Mouse (Mus musculus): ENCODE results near the gene Crxos.

Crxos gene

GRCm38 (mm10) chr7:15922220-15922773 lies 39.9 kb downstream of the Crxos start, which contains the start of gene Selenow:
Selenow (minus strand) TSS chr7:15922402.
- DNase-seq: peak; percentile 94

- DNase-seq: no peak
Measured at GRCm38 (mm10) chr7:15929910-15930309, 47.5 kb downstream of the Crxos start.

- DNase-seq: no peak
Measured at GRCm38 (mm10) chr7:15930543-15930942, 48.1 kb downstream of the Crxos start.

GRCm38 (mm10) chr7:15931635-15932034 lies 49.2 kb downstream of the Crxos start:
- no peak for DNase-seq

GRCm38 (mm10) chr7:15933437-15934359 lies 51.3 kb downstream of the Crxos start:
- DNase-seq: no peak

- DNase-seq: no peak
Measured at GRCm38 (mm10) chr7:15937491-15937890, 55.1 kb downstream of the Crxos start.

- no peak for DNase-seq
Measured at GRCm38 (mm10) chr7:15938621-15939020, 56.2 kb downstream of the Crxos start.

- DNase-seq: no peak
Measured at GRCm38 (mm10) chr7:15944311-15944710, 61.9 kb downstream of the Crxos start.

- DNase-seq: no peak
Measured at GRCm38 (mm10) chr7:15945211-15945610, 62.8 kb downstream of the Crxos start.

GRCm38 (mm10) chr7:15945721-15946536 lies 63.5 kb downstream of the Crxos start, which contains the start of gene Nop53:
Nop53 (minus strand) TSS chr7:15946074.
- DNase-seq: peak; percentile 96

- DNase-seq: no peak
Measured at GRCm38 (mm10) chr7:15947653-15948260, 65.3 kb downstream of the Crxos start.

- peak; percentile 80 for DNase-seq
Measured at GRCm38 (mm10) chr7:15948381-15948941, 66.0 kb downstream of the Crxos start.

- no peak for DNase-seq
Measured at GRCm38 (mm10) chr7:15949216-15949790, 66.9 kb downstream of the Crxos start.

GRCm38 (mm10) chr7:15950008-15950407 lies 67.6 kb downstream of the Crxos start:
- DNase-seq: no peak

GRCm38 (mm10) chr7:15952416-15952815 lies 70.0 kb downstream of the Crxos start:
- no peak for DNase-seq

Measured in cerebellum, adult 8-10 months (tissue).